Mouse (Mus musculus) liver, adult 2 months (tissue): ENCODE measurements at regions not wholly inside any gene's neighbourhood (a gene's known extent, or its start where the extent isn't known, plus 50 kb on each side); places are given as distances from the start of the nearest gene placed in this dataset.

Experiments
- CTCF ChIP-seq: fragments of 200-500 bp; IDR thresholded peaks from 2 replicates; pipeline ENCODE4 v1.5.1; 2011; ENCODE audit warnings: low read depth, low read length, control low read depth
- POLR2A ChIP-seq: fragments of 200-500 bp; IDR thresholded peaks from 2 replicates; pipeline ENCODE4 v1.6.1; 2011; ENCODE audit warnings: low read length, control low read depth; ENCODE audit not compliant: insufficient read depth; ENCODE audit errors: extremely low read depth

- TF ChIP-seq CTCF: no peak
- no peak for TF ChIP-seq POLR2A
Measured at GRCm38 (mm10) chr9:63063525-63063924, 75.8 kb upstream of the Pias1 start.
